Mouse (Mus musculus) hindbrain, postnatal 0 days (tissue): ENCODE data around the gene Ggact. TPM values are rescaled to one million over a fixed set of nuclear protein-coding genes. Genes with fewer than 3 reads are reported as not detected.

ENCODE experiments used
- ATAC-seq: fragments of 200-750 bp; cut with Nextera tagmentation; 2 replicates; pipeline ENCODE4 v1.8.0; 2017; ENCODE audit warnings: mild to moderate bottlenecking, moderate TSS enrichment, moderate library complexity
- DNase-seq: peaks from one replicate; pipeline ENCODE4 v3.0.0-alpha.2; 2015; ENCODE audit warnings: low spot score
- H3K27ac ChIP-seq: fragments of 300-500 bp; sonication (generic); 2 replicates; pipeline ENCODE4 v1.5.1; 2014; ENCODE audit warnings: mild to moderate bottlenecking
- H3K27me3 ChIP-seq: fragments of 300-500 bp; sonication (generic); 2 replicates; pipeline ENCODE4 v1.6.1; 2014; ENCODE audit warnings: low read length, mixed read lengths; ENCODE audit not compliant: insufficient read depth
- H3K36me3 ChIP-seq: fragments of 300-500 bp; sonication (generic); 2 replicates; pipeline ENCODE4 v1.6.1; 2014; ENCODE audit warnings: low read length, mixed read lengths; ENCODE audit not compliant: insufficient read depth
- H3K4me1 ChIP-seq: fragments of 300-500 bp; sonication (generic); 2 replicates; pipeline ENCODE4 v1.6.1; 2014; ENCODE audit warnings: antibody characterized with exemption, low read length, mixed read lengths; ENCODE audit not compliant: insufficient read depth
- H3K4me2 ChIP-seq: fragments of 300-500 bp; sonication (generic); 2 replicates; pipeline ENCODE4 v1.6.1; 2014; ENCODE audit warnings: low read depth, mild to moderate bottlenecking, low read length, moderate library complexity, mixed read lengths
- H3K4me3 ChIP-seq: fragments of 300-500 bp; sonication (generic); 2 replicates; pipeline ENCODE4 v1.5.1; 2014; ENCODE audit warnings: low read length
- H3K9ac ChIP-seq: fragments of 300-500 bp; sonication (generic); replicated peaks from 2 replicates; pipeline ENCODE4 v1.6.1; 2014; ENCODE audit warnings: mild to moderate bottlenecking, low read length, moderate library complexity, mixed read lengths
- H3K9me3 ChIP-seq: fragments of 300-500 bp; sonication (generic); 2 replicates; pipeline ENCODE4 v1.6.1; 2016; ENCODE audit warnings: low read length, mixed read lengths
- CTCF ChIP-seq: IDR thresholded peaks from 2 replicates; pipeline ENCODE4 v1.5.1; 2016; ENCODE audit warnings: antibody characterized with exemption, control low read depth, low read depth
- WGBS: fragments of 180-500 bp; shearing (Covaris S2); extraction: QIAGEN DNeasy Blood & Tissue Kit; methylation state at CpG from one replicate; pipeline ENCODE4 v1.1.7; 2014; 5-methylcytosine and 5-hydroxymethylcytosine counted together
- polyA plus RNA-seq: library from polyadenylated mRNA; unstranded; fragments of >200 nt; fragmentation: Nextera tagmentation; extraction: Ambion mirVana; gene quantifications from 2 replicates; pipeline ENCODE4 v1.2.1, GENCODE M21; 2015
- total RNA-seq: library from RNA; depleted of rRNA; stranded (reverse); fragments of >200 nt; gene quantifications from 2 replicates; pipeline ENCODE4 v1.2.3, GENCODE M21; 2014

Ggact gene
- total and polyA plus RNA-seq, 2 experiments from 2014 or later: 29.1 to 36.5 TPM

GRCm38 (mm10) chr14:122888480-122888872, 25.1 kb downstream of the Ggact start:
- H3K27ac ChIP-seq: no peak overlapping the region
- no peak for ATAC-seq
- no peaks in the 10 kb centered on the region for H3K9me3 ChIP-seq
- no peak overlapping the region for H3K4me3 ChIP-seq
- H3K4me1 ChIP-seq: peaks cover 9% of the 10 kb centered on the region
- no peaks in the 10 kb centered on the region for H3K27me3 ChIP-seq
- peaks cover 5% of the 10 kb centered on the region; the same call in 1 of the 2 replicates for H3K36me3 ChIP-seq
- H3K9ac ChIP-seq: no peak overlapping the region
- no peak for TF ChIP-seq CTCF
- 91% methylated on average over 1 of the region's 1 CpGs for WGBS
- H3K4me2 ChIP-seq: no peak overlapping the region
- DNase-seq: no peak

- ATAC-seq (no peak), DNase-seq (no peak)
- Histone ChIP-seq H3K9ac (no peak overlapping the region), H3K27me3 (no peaks in the 10 kb centered on the region), H3K36me3 (peaks cover 5% of the 10 kb centered on the region; the same call in 1 of the 2 replicates), H3K27ac (no peak overlapping the region), H3K4me1 (peaks cover 14% of the 10 kb centered on the region), H3K9me3 (no peaks in the 10 kb centered on the region), H3K4me2 (no peak overlapping the region), H3K4me3 (no peak overlapping the region)
- 68% methylated on average over 3 of the region's 3 CpGs for WGBS
- no peak for TF ChIP-seq CTCF
Observed at GRCm38 (mm10) chr14:122887702-122888479, 25.7 kb downstream of the Ggact start.

GRCm38 (mm10) chr14:122887278-122887677, 26.3 kb downstream of the Ggact start:
- DNase-seq (no peak), ATAC-seq (no peak)
- 96% methylated on average over 1 of the region's 1 CpGs for WGBS
- H3K27ac ChIP-seq: no peak overlapping the region
- no peak overlapping the region for H3K9ac ChIP-seq
- H3K36me3 ChIP-seq: peaks cover 5% of the 10 kb centered on the region; the same call in 1 of the 2 replicates
- TF ChIP-seq CTCF: no peak
- H3K27me3 ChIP-seq: no peaks in the 10 kb centered on the region
- peaks cover 17% of the 10 kb centered on the region for H3K4me1 ChIP-seq
- no peak overlapping the region for H3K4me2 ChIP-seq
- no peak overlapping the region for H3K4me3 ChIP-seq
- no peaks in the 10 kb centered on the region for H3K9me3 ChIP-seq

- peak; percentile 78 for ATAC-seq
- peak; percentile 82 for DNase-seq
- WGBS: 52% methylated on average over 7 of the region's 7 CpGs
- Histone ChIP-seq H3K4me1 (peaks cover 17% of the 10 kb centered on the region), H3K36me3 (no peaks in the 10 kb centered on the region; the same call in 1 of the 2 replicates), H3K27ac (peak overlapping the region; percentile 45; the same call in 1 of the 2 replicates), H3K9ac (no peak overlapping the region), H3K4me3 (no peak overlapping the region), H3K9me3 (no peaks in the 10 kb centered on the region), H3K4me2 (no peak overlapping the region), H3K27me3 (no peaks in the 10 kb centered on the region)
- no peak for TF ChIP-seq CTCF
Observed at GRCm38 (mm10) chr14:122885893-122886292, 27.7 kb downstream of the Ggact start.

- H3K4me1 ChIP-seq: peaks cover 17% of the 10 kb centered on the region
- H3K27ac ChIP-seq: peak overlapping the region; percentile 45; the same call in 1 of the 2 replicates
- 41% methylated on average over 10 of the region's 10 CpGs for WGBS
- peak; percentile 84 for DNase-seq
- H3K9me3 ChIP-seq: no peaks in the 10 kb centered on the region
- TF ChIP-seq CTCF: no peak
- no peaks in the 10 kb centered on the region for H3K27me3 ChIP-seq
- no peaks in the 10 kb centered on the region; the same call in 1 of the 2 replicates for H3K36me3 ChIP-seq
- peak; percentile 50 for ATAC-seq
- H3K9ac ChIP-seq: no peak overlapping the region
- H3K4me3 ChIP-seq: no peak overlapping the region
- no peak overlapping the region for H3K4me2 ChIP-seq
Observed at GRCm38 (mm10) chr14:122883821-122884584, 29.6 kb downstream of the Ggact start.

GRCm38 (mm10) chr14:122883410-122883806, 30.1 kb downstream of the Ggact start:
- Histone ChIP-seq H3K4me2 (no peak overlapping the region), H3K9ac (no peak overlapping the region), H3K4me1 (peaks cover 17% of the 10 kb centered on the region), H3K4me3 (no peak overlapping the region), H3K36me3 (no peaks in the 10 kb centered on the region; the same call in 1 of the 2 replicates), H3K27me3 (no peaks in the 10 kb centered on the region), H3K27ac (peak overlapping the region; percentile 45), H3K9me3 (no peaks in the 10 kb centered on the region)
- WGBS: 49% methylated on average over 4 of the region's 4 CpGs
- DNase-seq (no peak), ATAC-seq (no peak)
- TF ChIP-seq CTCF: no peak
